Mouse (Mus musculus) kidney, embryonic 16.5 days (tissue): ENCODE results near the gene Olfr1087. TPM values are rescaled to one million over a fixed set of nuclear protein-coding genes. Genes with fewer than 3 reads are reported as not detected.
"Not testable (repeated sequence)": the region's sequence is repeated elsewhere in the genome, so short reads cannot be mapped to it uniquely, and the experiment has no call there.

Experiments
- ATAC-seq: fragments of 200-750 bp; cut with Nextera tagmentation; 2 replicates; pipeline ENCODE4 v1.8.0; 2017; ENCODE audit warnings: moderate TSS enrichment; ENCODE audit not compliant: low FRiP score, low TSS enrichment
- H3K27ac ChIP-seq: fragments of 300-500 bp; sonication (generic); 2 replicates; pipeline ENCODE4 v1.5.1; 2014; ENCODE audit warnings: low read length
- H3K27me3 ChIP-seq: fragments of 300-500 bp; sonication (generic); 2 replicates; pipeline ENCODE4 v1.6.1; 2014; ENCODE audit warnings: low read length, control low read depth, mixed read lengths; ENCODE audit not compliant: insufficient read depth
- H3K36me3 ChIP-seq: fragments of 300-500 bp; sonication (generic); 2 replicates; pipeline ENCODE4 v1.6.1; 2014; ENCODE audit warnings: low read length, control low read depth, mixed read lengths; ENCODE audit not compliant: insufficient read depth
- H3K4me1 ChIP-seq: fragments of 300-500 bp; sonication (generic); 2 replicates; pipeline ENCODE4 v1.6.1; 2014; ENCODE audit warnings: low read length, control low read depth, mixed read lengths; ENCODE audit not compliant: insufficient read depth
- H3K4me2 ChIP-seq: fragments of 300-500 bp; sonication (generic); replicated peaks from 2 replicates; pipeline ENCODE4 v1.6.1; 2014; ENCODE audit warnings: low read depth, low read length
- H3K4me3 ChIP-seq: fragments of 300-500 bp; sonication (generic); 2 replicates; pipeline ENCODE4 v1.5.1; 2014; ENCODE audit warnings: mild to moderate bottlenecking, low read length
- H3K9ac ChIP-seq: fragments of 300-500 bp; sonication (generic); replicated peaks from 2 replicates; pipeline ENCODE4 v1.6.1; 2014; ENCODE audit warnings: low read length
- H3K9me3 ChIP-seq: fragments of 300-500 bp; sonication (generic); 2 replicates; pipeline ENCODE4 v1.6.1; 2016; ENCODE audit warnings: low read length, control low read depth
- WGBS: fragments of 180-500 bp; shearing (Covaris S2); extraction: QIAGEN DNeasy Blood & Tissue Kit; methylation state at CpG from one replicate; pipeline ENCODE4 v1.1.7; 2014; 5-methylcytosine and 5-hydroxymethylcytosine counted together
- polyA plus RNA-seq: library from polyadenylated mRNA; unstranded; fragments of >200 nt; fragmentation: Nextera tagmentation; extraction: Ambion mirVana; gene quantifications from 2 replicates; pipeline ENCODE4 v1.2.1, GENCODE M21; 2015

The Olfr1087 gene
- not detected in 2 replicates for polyA plus RNA-seq

DNA sequence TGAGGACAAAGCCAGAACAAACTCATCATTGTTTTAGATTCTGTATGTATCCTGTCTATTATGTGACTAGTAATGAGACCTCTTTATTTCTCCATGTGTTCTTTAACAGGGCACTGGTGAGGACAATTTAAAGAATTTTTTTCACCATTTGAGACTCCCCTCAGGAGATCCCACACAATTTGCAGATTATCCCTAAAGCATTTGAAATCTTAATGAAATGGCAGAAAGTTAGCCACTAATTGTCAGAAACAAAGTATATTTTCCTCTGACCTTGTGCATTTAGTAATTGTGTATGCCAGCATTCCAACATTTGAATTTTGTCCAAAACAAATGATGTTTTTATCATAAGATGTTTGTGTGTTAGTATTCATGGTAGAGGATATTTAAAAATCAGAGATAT lies at the start of gene Olfr1087:
Olfr1087 (minus strand) TSS at position 101 of the 400 bp plus-strand sequence.
- Histone ChIP-seq H3K4me3 (no peak within 1 kb of the TSS), H3K9me3 (no peaks in the 10 kb centered on the region), H3K36me3 (no peaks in the 10 kb centered on the region), H3K27me3 (no peaks in the 10 kb centered on the region), H3K9ac (no peak within 1 kb of the TSS), H3K4me2 (no peak within 1 kb of the TSS), H3K27ac (no peak within 1 kb of the TSS), H3K4me1 (no peaks in the 10 kb centered on the region)
- no peak for ATAC-seq

DNA sequence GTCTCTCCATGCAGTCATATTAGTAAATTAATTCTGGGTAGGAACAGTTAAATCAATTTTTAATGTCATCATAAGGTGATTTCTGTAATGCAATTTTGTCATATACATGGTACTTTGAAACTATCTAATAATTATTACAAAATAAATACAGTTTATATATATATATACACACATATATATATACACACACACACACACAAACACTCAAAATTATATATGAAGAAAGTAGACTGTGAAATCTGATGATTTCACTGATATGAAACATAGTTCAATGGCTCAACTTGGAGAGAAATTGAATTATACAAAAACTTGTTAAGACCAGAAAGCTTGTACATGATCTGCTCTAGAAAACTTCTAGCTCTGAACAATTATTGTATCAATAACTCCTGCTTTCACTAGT lies 35.4 kb upstream of the Olfr1087 start, which contains the start of gene Olfr1089:
Olfr1089 (minus strand) TSS at position 101 of the 400 bp plus-strand sequence.
- no peak for ATAC-seq
- no peak within 1 kb of the TSS for H3K27ac ChIP-seq
- H3K4me1 ChIP-seq, result no peaks in the 10 kb centered on the region
- no peak within 1 kb of the TSS for H3K9ac ChIP-seq
- no peaks in the 10 kb centered on the region for H3K36me3 ChIP-seq
- no peaks in the 10 kb centered on the region for H3K27me3 ChIP-seq
- no peaks in the 10 kb centered on the region for H3K9me3 ChIP-seq
- H3K4me3 ChIP-seq, result no peak within 1 kb of the TSS
- H3K4me2 ChIP-seq, result no peak within 1 kb of the TSS

DNA sequence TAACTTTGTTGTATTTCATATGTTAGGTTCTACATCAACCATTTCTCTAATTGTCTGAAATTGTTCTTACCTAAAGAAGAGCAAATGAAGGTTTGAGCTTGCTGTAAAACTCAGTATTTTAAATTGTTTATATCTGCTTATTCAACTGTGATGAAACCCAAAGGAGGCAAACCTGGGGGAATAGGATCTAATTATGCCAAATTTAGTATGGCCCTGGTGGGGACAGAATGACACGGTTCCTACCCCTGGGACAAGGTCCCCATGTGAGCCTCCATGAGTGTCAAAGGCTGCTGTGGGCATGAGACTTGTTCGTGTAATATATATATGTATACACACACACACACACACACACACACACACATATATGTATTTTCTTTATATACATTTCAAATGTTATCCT lies 18.2 kb downstream of the Olfr1087 start, which contains the start of gene Olfr1086:
Olfr1086 (minus strand) TSS at position 101 of the 400 bp plus-strand sequence.
- H3K9ac ChIP-seq, result no peak within 1 kb of the TSS
- no peaks in the 10 kb centered on the region for H3K4me1 ChIP-seq
- H3K27me3 ChIP-seq, result no peaks in the 10 kb centered on the region
- H3K9me3 ChIP-seq, result no peaks in the 10 kb centered on the region
- 73% methylated on average over 2 of the region's 2 CpGs for WGBS
- no peaks in the 10 kb centered on the region for H3K36me3 ChIP-seq
- no peak within 1 kb of the TSS for H3K4me3 ChIP-seq
- H3K27ac ChIP-seq, result no peak within 1 kb of the TSS
- H3K4me2 ChIP-seq, result no peak within 1 kb of the TSS
- ATAC-seq, result no peak

DNA sequence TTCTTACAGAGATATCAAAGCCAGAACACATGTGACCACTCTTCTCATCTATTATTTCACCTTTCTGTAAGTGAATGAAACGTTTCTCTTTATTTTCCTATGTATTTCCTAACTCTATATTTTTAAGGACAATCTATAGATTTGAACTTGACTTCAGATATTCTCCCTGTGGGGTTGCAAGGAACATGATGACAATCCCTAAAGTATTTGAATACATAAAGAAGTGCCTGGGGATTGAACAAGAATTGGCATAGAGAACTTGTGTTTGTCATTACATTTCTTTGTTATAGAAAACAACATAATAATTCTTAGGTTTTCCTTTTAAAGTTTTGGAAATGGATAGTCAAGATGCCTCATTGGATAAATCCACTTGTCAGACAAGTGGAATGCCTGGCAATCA lies 36.3 kb downstream of the Olfr1087 start, which contains the start of gene Olfr1085:
Olfr1085 (minus strand) TSS at position 101 of the 400 bp plus-strand sequence.
- H3K9ac ChIP-seq, result no peak within 1 kb of the TSS

DNA sequence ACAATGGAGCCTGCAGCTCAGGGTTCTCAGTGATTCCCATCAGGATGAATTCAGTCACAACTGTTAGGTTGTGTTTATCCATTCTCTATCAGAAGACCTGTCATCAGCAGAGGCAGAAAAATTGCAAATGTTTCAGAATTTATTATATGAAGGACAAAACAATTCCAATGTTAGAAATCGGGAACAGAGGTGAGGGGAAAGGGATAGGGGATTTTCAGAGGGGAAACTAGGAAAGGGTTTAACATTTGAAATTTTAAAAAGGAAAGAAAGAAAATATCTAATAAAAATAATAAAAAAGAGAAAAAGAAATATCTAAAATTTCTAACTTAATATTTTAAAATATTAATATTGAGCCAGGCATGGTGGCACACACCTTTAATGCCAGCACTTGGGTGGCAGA lies 58.6 kb downstream of the Olfr1087 start, which contains the start of gene Olfr1084:
Olfr1084 (minus strand) TSS at position 101 of the 400 bp plus-strand sequence.
- H3K27ac ChIP-seq, H3K9me3 ChIP-seq, H3K4me2 ChIP-seq, H3K27me3 ChIP-seq, H3K4me3 ChIP-seq, H3K4me1 ChIP-seq, H3K36me3 ChIP-seq, ATAC-seq, H3K9ac ChIP-seq: not testable (repeated sequence)
- 94% methylated on average over 1 of the region's 1 CpGs for WGBS

More for the DNA sequence above, 36.3 kb downstream of the Olfr1087 start, which contains the start of gene Olfr1085:
- H3K27me3 ChIP-seq, result no peaks in the 10 kb centered on the region
- ATAC-seq, result no peak
- H3K4me2 ChIP-seq, result no peak within 1 kb of the TSS
- no peaks in the 10 kb centered on the region for H3K36me3 ChIP-seq
- H3K4me3 ChIP-seq, result no peak within 1 kb of the TSS
- 47% methylated on average over 1 of the region's 1 CpGs for WGBS
- no peaks in the 10 kb centered on the region for H3K9me3 ChIP-seq
- no peak within 1 kb of the TSS for H3K27ac ChIP-seq
- no peaks in the 10 kb centered on the region for H3K4me1 ChIP-seq

Other genes starting within 250 kb of the Olfr1087 start
- not detected in 2 replicates for gene Olfr1065, start 247.8 kb downstream of the Olfr1087 start, polyA plus RNA-seq
- not detected in 2 replicates for gene Olfr1066, start 242.1 kb downstream of the Olfr1087 start, polyA plus RNA-seq
- not detected in 2 replicates for gene Olfr228, start 211.0 kb downstream of the Olfr1087 start, polyA plus RNA-seq
- not detected in 2 replicates for gene Olfr1076, start 189.9 kb downstream of the Olfr1087 start, polyA plus RNA-seq
- gene Olfr1079, start 155.9 kb downstream of the Olfr1087 start, polyA plus RNA-seq, result not detected in 2 replicates
- gene Olfr1080, start 140.2 kb downstream of the Olfr1087 start, polyA plus RNA-seq, result not detected in 2 replicates
- not detected in 2 replicates for gene Olfr1082, start 99.4 kb downstream of the Olfr1087 start, polyA plus RNA-seq
- not detected in 2 replicates for gene Olfr1084, start 58.7 kb downstream of the Olfr1087 start, polyA plus RNA-seq
- gene Olfr1085, start 36.4 kb downstream of the Olfr1087 start, polyA plus RNA-seq, result not detected in 2 replicates
- not detected in 2 replicates for gene Olfr1086, start 18.3 kb downstream of the Olfr1087 start, polyA plus RNA-seq
- not detected in 2 replicates for gene Olfr1089, start 35.3 kb upstream of the Olfr1087 start, polyA plus RNA-seq
- gene Olfr1090, start 60.6 kb upstream of the Olfr1087 start, polyA plus RNA-seq, result not detected in 2 replicates
- not detected in 2 replicates for gene Olfr1093, start 84.1 kb upstream of the Olfr1087 start, polyA plus RNA-seq
- gene Olfr141, start 111.6 kb upstream of the Olfr1087 start, polyA plus RNA-seq, result not detected in 2 replicates
- not detected in 2 replicates for gene Olfr1094, start 126.3 kb upstream of the Olfr1087 start, polyA plus RNA-seq
- gene Olfr1095, start 153.3 kb upstream of the Olfr1087 start, polyA plus RNA-seq, result not detected in 2 replicates
- gene Gm13723, start 176.4 kb upstream of the Olfr1087 start, polyA plus RNA-seq, result not detected in 2 replicates
- not detected in 2 replicates for gene Olfr1097, start 193.8 kb upstream of the Olfr1087 start, polyA plus RNA-seq
- gene Olfr1098, start 226.2 kb upstream of the Olfr1087 start, polyA plus RNA-seq, result not detected in 2 replicates